Mouse (Mus musculus): Measurements from ENCODE around the gene Imp3.

Gene Imp3

DNA sequence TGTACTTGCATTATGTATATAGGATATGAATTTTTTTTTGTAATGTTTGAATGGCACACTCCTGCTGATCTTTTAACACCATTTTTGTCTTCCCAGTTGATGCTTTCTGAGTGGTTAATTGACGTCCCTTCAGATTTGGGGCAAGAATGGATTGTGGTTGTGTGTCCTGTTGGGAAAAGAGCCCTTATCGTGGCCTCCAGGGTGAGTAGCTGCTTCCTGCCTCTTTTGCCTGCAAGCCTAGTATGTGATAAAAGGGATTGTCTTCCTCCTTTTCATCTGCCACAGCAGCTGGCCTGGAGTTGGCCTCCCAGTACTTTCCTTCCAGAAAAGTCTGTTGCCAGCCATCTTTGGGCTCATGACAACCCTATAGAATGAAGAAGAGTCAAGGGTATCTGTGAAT lies 32.9 kb downstream of the Imp3 start:
- no peak for DNase-seq (ENCODE audit: low spot score)

DNA sequence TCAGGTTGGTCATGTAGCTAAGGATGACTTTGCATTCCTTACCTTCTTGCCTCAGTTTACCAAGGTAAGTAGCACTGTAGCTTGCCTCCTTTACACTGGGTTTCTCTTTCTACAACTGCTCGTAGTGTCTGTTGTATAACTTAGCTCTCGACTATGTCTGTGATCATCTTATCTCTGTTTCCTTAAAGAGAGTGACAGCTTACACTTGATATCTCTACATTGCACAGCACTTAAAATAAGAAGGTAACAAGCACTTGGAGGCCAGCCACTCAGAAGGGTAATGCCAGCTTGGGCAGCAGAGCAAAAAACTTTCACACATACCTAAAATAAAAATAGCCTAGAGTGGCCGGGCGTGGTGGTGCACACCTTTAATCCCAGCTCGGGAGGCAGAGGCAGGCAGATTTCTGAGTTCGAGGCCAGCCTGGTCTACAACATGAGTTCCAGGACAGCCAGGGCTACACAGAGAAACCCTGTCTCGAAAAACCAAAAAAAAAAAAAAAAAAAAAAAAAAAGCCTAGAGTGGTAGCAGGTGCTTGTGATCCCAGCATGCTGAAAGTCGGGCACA lies 36.8 kb downstream of the Imp3 start:
- DNase-seq (ENCODE audit: low spot score) = no peak

DNA sequence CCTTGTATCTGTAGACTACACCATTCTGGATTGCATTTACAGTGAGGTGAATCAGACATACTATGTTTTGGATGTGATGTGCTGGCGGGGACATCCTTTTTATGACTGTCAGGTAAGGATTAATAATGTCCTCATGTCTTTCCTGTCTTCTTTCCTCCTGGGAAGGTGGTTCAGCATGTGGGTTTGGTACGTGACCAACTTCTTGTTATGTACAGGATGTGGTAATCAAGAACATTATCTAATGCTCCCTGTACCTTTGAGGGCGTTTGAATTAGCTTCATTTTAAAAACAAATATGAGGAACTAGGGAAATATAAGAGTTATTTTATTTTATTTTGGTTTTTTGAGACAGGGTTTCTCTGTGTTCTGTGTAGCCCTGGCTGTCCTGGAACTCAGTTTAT lies 37.9 kb downstream of the Imp3 start:
- DNase-seq (ENCODE audit: low spot score) = no peak

DNA sequence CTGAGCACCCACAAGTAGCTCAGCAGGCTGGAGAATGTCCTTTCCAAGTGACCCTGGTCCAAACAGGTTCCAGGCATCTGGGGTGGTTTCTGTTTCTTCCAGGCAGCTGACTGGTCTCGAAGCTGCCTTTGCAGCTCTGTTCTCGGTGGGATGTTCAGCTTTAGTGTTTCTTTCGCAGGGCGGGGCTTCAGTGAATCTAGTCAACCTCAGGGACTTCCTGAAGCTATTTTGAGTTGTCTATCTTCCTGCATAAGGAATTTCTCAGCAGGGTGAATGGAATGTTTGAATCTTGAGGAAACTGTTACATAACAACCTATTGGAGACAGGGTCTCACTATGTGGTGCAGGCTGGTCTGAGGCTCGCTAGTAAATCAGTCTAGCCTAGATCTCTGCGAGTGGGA lies 42.9 kb downstream of the Imp3 start:
- no peak for DNase-seq (ENCODE audit: low spot score)

DNA sequence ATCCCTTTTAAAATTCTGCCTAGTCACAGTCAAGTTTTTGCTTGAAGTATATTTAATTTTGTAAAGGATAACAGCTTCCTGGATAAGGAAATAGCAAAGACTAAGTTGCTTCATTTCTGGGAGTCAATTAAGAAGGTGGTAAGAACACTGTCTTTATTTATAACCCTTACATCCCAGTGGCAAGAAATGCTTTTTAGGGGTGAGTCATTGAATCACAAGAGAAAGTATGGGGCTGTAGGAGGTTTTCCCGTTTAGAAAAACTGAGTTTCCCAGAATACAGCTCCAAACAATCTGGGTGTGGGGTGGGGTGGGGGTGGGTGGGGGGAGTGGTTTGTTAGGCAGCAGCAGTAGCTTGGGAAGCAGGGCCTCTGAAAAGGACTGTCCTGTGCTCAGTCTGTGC lies 44.2 kb downstream of the Imp3 start:
- no peak for DNase-seq (ENCODE audit: low spot score)

All from ovary, postnatal 14 days (tissue).